Mouse (Mus musculus): ENCODE data around the gene 1700013G24Rik.

DNA sequence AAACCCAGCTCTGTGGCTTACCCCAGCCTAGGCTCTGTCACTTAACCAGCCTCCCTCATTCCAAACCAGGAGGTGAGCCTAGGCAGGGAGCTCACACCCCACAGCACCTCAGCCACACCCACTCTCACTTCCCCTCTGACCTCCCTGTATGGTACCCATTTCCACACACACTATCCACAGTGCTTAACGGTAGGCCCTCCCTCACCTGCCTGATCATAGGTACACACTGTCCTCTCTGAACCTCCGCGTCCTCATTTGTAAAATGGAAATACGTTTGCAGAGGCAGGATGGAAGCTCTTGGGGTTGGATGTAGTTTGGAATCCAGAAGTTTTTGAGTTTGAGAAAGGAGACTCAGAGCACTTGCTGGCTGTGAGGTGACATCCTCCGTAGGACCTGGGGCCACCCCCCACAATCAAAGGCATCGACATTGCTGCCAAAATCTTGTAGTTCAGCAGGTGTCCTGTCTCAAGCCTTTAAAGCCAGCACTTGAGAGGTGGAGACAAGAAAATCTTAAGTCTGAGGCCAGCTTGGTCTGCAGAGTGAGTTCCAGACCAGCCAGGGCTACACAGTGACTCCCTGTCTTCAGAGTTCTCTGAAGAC is 42.5 kb downstream of the 1700013G24Rik start:
- TF ChIP-seq POLR2A (IDR thresholded peaks at IDR 0.05; ENCODE audit: control insufficient read depth, low read depth, low read length) (no peak), CTCF (IDR thresholded peaks at IDR 0.05; ENCODE audit: control insufficient read depth, insufficient read depth, insufficient replicate concordance, low read depth, low read length) (no peak)
